Mouse (Mus musculus): ENCODE data around the gene Hoxd9. TPM values are rescaled to one million over a fixed set of nuclear protein-coding genes. Genes with fewer than 3 reads are reported as not detected.

Gene Hoxd9
- total RNA-seq, 2 experiments from 2014 or later: 3.5 to 4.3 TPM

- DNase-seq (ENCODE audit: low spot score in 2 of 2): no peak
Measured at GRCm38 (mm10) chr2:74681594-74682531, 15.7 kb upstream of the Hoxd9 start.

GRCm38 (mm10) chr2:74682796-74683195 lies 14.7 kb upstream of the Hoxd9 start:
- no peak for DNase-seq (ENCODE audit: low spot score in 2 of 2)

GRCm38 (mm10) chr2:74683471-74683951 lies 14.0 kb upstream of the Hoxd9 start:
- DNase-seq (ENCODE audit: low spot score in 2 of 2): no peak

GRCm38 (mm10) chr2:74684106-74684505 lies 13.4 kb upstream of the Hoxd9 start:
- no peak for DNase-seq (ENCODE audit: low spot score in 2 of 2)

GRCm38 (mm10) chr2:74685059-74685603 lies 12.4 kb upstream of the Hoxd9 start:
- no peak for DNase-seq (ENCODE audit: low spot score in 2 of 2)

- peak in 1 of 2 experiments; percentile 71 for DNase-seq (ENCODE audit: low spot score in 2 of 2)
Measured at GRCm38 (mm10) chr2:74686301-74686987, 11.1 kb upstream of the Hoxd9 start.

GRCm38 (mm10) chr2:74686988-74687697 lies 10.4 kb upstream of the Hoxd9 start:
- DNase-seq (ENCODE audit: low spot score in 2 of 2): no peak

GRCm38 (mm10) chr2:74687698-74688555 lies 9.6 kb upstream of the Hoxd9 start:
- DNase-seq (ENCODE audit: low spot score in 2 of 2): no peak

- DNase-seq (ENCODE audit: low spot score in 2 of 2): no peak
Measured at GRCm38 (mm10) chr2:74688795-74689573, 8.5 kb upstream of the Hoxd9 start.

- DNase-seq (ENCODE audit: low spot score in 2 of 2): no peak
Measured at GRCm38 (mm10) chr2:74689574-74690337, 7.8 kb upstream of the Hoxd9 start.

- DNase-seq (ENCODE audit: low spot score in 2 of 2): no peak
Measured at GRCm38 (mm10) chr2:74690338-74690716, 7.2 kb upstream of the Hoxd9 start.

- no peak for DNase-seq (ENCODE audit: low spot score in 2 of 2)
Measured at GRCm38 (mm10) chr2:74691022-74691951, 6.2 kb upstream of the Hoxd9 start, which contains the start of gene Hoxd10. Gene Hoxd10, plus strand, starts transcription at chr2:74691924.

GRCm38 (mm10) chr2:74691995-74692807 lies 5.3 kb upstream of the Hoxd9 start:
- DNase-seq (ENCODE audit: low spot score in 2 of 2): no peak

GRCm38 (mm10) chr2:74692808-74693431 lies 4.6 kb upstream of the Hoxd9 start:
- no peak for DNase-seq (ENCODE audit: low spot score in 2 of 2)

- no peak for DNase-seq (ENCODE audit: low spot score in 2 of 2)
Measured at GRCm38 (mm10) chr2:74693432-74693827, 4.1 kb upstream of the Hoxd9 start.

- DNase-seq (ENCODE audit: low spot score in 2 of 2): no peak
Measured at GRCm38 (mm10) chr2:74694066-74694465, 3.5 kb upstream of the Hoxd9 start.

Data from adrenal gland, adult 18-20 months (tissue).